Mouse (Mus musculus): ENCODE measurements at regions not wholly inside any gene's neighbourhood (a gene's known extent, or its start where the extent isn't known, plus 50 kb on each side); places are given as distances from the start of the nearest gene placed in this dataset.

DNA sequence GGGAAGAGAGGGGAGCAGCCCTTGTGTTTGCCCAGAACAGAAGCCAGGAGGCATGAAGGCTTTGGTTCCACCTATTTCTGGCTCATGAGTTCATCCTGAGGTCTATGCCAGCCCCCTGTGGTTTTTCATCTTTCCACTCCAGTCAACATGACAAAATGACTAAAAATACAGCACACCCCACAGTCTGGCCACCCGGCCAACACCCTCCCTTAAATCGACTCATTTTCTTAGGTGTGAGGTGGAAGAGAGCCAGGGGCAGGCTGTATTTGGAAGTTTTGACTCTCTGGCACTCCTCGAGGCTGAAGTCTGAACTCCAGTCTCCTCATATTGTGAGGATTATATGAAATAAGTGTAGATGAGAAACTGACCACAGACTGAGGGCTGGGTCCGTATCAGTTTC is 55.0 kb upstream of the Ywhaq start:
- no peak overlapping the region for H3K9ac ChIP-seq (ENCODE audit: low read length)
- no peak overlapping the region for H3K4me3 ChIP-seq (ENCODE audit: low read depth, low read length)
- no peak for ATAC-seq (ENCODE audit: low FRiP score)
- no peaks in the 10 kb centered on the region for H3K36me3 ChIP-seq (ENCODE audit: control insufficient read depth, insufficient read depth, low read length)
- no peak overlapping the region for H3K4me2 ChIP-seq
- DNase-seq (ENCODE audit: low spot score, missing footprints) = no peak
- H3K27ac ChIP-seq (ENCODE audit: low read depth, low read length) = no peak overlapping the region
- no peaks in the 10 kb centered on the region for H3K27me3 ChIP-seq (ENCODE audit: control insufficient read depth, insufficient read depth, low read length)
- 65% methylated on average over 4 of the region's 4 CpGs for WGBS
- no peaks in the 10 kb centered on the region for H3K4me1 ChIP-seq (ENCODE audit: control insufficient read depth, insufficient read depth, low read length)
- no peaks in the 10 kb centered on the region for H3K9me3 ChIP-seq (ENCODE audit: control insufficient read depth, low read length)

GRCm38 (mm10) chr12:21471986-21472385 is 54.5 kb upstream of the Ywhaq start:
- Histone ChIP-seq H3K4me1 (ENCODE audit: control insufficient read depth, insufficient read depth, low read length) (no peaks in the 10 kb centered on the region), H3K4me3 (ENCODE audit: low read depth, low read length) (no peak overlapping the region), H3K36me3 (ENCODE audit: control insufficient read depth, insufficient read depth, low read length) (no peaks in the 10 kb centered on the region), H3K4me2 (no peak overlapping the region), H3K9me3 (ENCODE audit: control insufficient read depth, low read length) (no peaks in the 10 kb centered on the region), H3K9ac (ENCODE audit: low read length) (no peak overlapping the region), H3K27me3 (ENCODE audit: control insufficient read depth, insufficient read depth, low read length) (no peaks in the 10 kb centered on the region), H3K27ac (ENCODE audit: low read depth, low read length) (no peak overlapping the region)
- ATAC-seq (ENCODE audit: low FRiP score) (no peak), DNase-seq (ENCODE audit: low spot score, missing footprints) (no peak)
- WGBS = 88% methylated on average over 7 of the region's 7 CpGs

GRCm38 (mm10) chr12:21470286-21470685 is 52.8 kb upstream of the Ywhaq start:
- H3K9me3 ChIP-seq (ENCODE audit: control insufficient read depth, low read length) = no peaks in the 10 kb centered on the region
- H3K4me2 ChIP-seq = no peak overlapping the region
- no peaks in the 10 kb centered on the region for H3K36me3 ChIP-seq (ENCODE audit: control insufficient read depth, insufficient read depth, low read length)
- H3K27me3 ChIP-seq (ENCODE audit: control insufficient read depth, insufficient read depth, low read length) = no peaks in the 10 kb centered on the region
- no peak overlapping the region for H3K9ac ChIP-seq (ENCODE audit: low read length)
- ATAC-seq (ENCODE audit: low FRiP score) (no peak), DNase-seq (ENCODE audit: low spot score, missing footprints) (no peak)
- WGBS = 93% methylated on average over 3 of the region's 3 CpGs
- no peak overlapping the region for H3K27ac ChIP-seq (ENCODE audit: low read depth, low read length)
- H3K4me1 ChIP-seq (ENCODE audit: control insufficient read depth, insufficient read depth, low read length) = no peaks in the 10 kb centered on the region
- no peak overlapping the region for H3K4me3 ChIP-seq (ENCODE audit: low read depth, low read length)
